Mouse (Mus musculus) liver, embryonic 13.5 days (tissue): ENCODE measurements around the gene Kdelr2. TPM values are rescaled to one million over a fixed set of nuclear protein-coding genes. Genes with fewer than 3 reads are reported as not detected.

Experiments used
- polyA plus RNA-seq: library from polyadenylated mRNA; unstranded; fragments of >200 nt; fragmentation: Nextera tagmentation; extraction: Ambion mirVana; gene quantifications from 2 replicates; pipeline ENCODE4 v1.2.1, GENCODE M21; 2015

Gene Kdelr2
- polyA plus RNA-seq, 1 experiment from 2014 or later: 155 TPM

Other genes with a start within 250 kb of the Kdelr2 start
- 1.7 and 1.8 TPM in 2 replicates for gene Rbak, start 223.1 kb upstream of the Kdelr2 start, polyA plus RNA-seq
- gene Spdye4b, start 222.8 kb upstream of the Kdelr2 start, polyA plus RNA-seq: not detected in 2 replicates
- gene Spdye4a, start 176.9 kb upstream of the Kdelr2 start, polyA plus RNA-seq: not detected in 2 replicates
- 2.2 and 3.1 TPM in 2 replicates for gene Zfp12, start 168.7 kb upstream of the Kdelr2 start, polyA plus RNA-seq
- gene Zfp316, start 133.8 kb upstream of the Kdelr2 start, polyA plus RNA-seq: 0.20 and 0.25 TPM in 2 replicates
- not detected in 2 replicates for gene Zfp853, start 110.2 kb upstream of the Kdelr2 start, polyA plus RNA-seq
- gene E130309D02Rik, start 88.5 kb upstream of the Kdelr2 start, polyA plus RNA-seq: 27.4 and 30.4 TPM in 2 replicates
- gene Zdhhc4, start 74.6 kb upstream of the Kdelr2 start, polyA plus RNA-seq: 35.7 and 36.4 TPM in 2 replicates
- gene Grid2ip, start 46.5 kb upstream of the Kdelr2 start, polyA plus RNA-seq: 0.03 TPM in 1 of 2 replicates, not detected in the other
- 8.8 and 9.2 TPM in 2 replicates for gene Daglb, start 60.7 kb downstream of the Kdelr2 start, polyA plus RNA-seq
- gene Rac1, start 124.2 kb downstream of the Kdelr2 start, polyA plus RNA-seq: 178 and 188 TPM in 2 replicates
- gene Cyth3, start 218.6 kb downstream of the Kdelr2 start, polyA plus RNA-seq: 35.0 and 42.2 TPM in 2 replicates